Mouse (Mus musculus): ENCODE data around the gene Clip2.

GRCm38 (mm10) chr5:134439481-134439880, 112.8 kb downstream of the Clip2 start:
- TF ChIP-seq ZNF384 (IDR thresholded peaks at IDR 0.05; ENCODE audit: low read depth, low read length) (no peak), ZC3H11A (IDR thresholded peaks at IDR 0.05; ENCODE audit: low read depth, low read length) (no peak), POLR2A (IDR thresholded peaks at IDR 0.05; ENCODE audit: low read depth, low read length) (no peak), KAT2A (IDR thresholded peaks at IDR 0.05; ENCODE audit: insufficient replicate concordance, low read length) (no peak), CTCF (conservative IDR thresholded peaks at IDR 0.05 in 1 of 2, IDR thresholded peaks at IDR 0.05 in 1 of 2; ENCODE audit: low read depth in 2 of 2, low read length in 2 of 2) (no peak), HCFC1 (IDR thresholded peaks at IDR 0.05; ENCODE audit: low read depth, low read length) (no peak), USF1 (IDR thresholded peaks at IDR 0.05; ENCODE audit: low read depth, low read length) (no peak), SIN3A (IDR thresholded peaks at IDR 0.05; ENCODE audit: low read length) (no peak), GABPA (IDR thresholded peaks at IDR 0.05; ENCODE audit: insufficient replicate concordance, low read depth, low read length) (no peak), E2F4 (IDR thresholded peaks at IDR 0.05; ENCODE audit: insufficient replicate concordance, low read depth, low read length) (no peak)

Data from CH12.LX (cell line).